Mouse (Mus musculus): Measurements from ENCODE around the gene Scamp5. TPM values are rescaled to one million over a fixed set of nuclear protein-coding genes. Genes with fewer than 3 reads are reported as not detected.

Scamp5 gene
- polyA plus RNA-seq, 1 experiment, result 7.5 TPM

DNA sequence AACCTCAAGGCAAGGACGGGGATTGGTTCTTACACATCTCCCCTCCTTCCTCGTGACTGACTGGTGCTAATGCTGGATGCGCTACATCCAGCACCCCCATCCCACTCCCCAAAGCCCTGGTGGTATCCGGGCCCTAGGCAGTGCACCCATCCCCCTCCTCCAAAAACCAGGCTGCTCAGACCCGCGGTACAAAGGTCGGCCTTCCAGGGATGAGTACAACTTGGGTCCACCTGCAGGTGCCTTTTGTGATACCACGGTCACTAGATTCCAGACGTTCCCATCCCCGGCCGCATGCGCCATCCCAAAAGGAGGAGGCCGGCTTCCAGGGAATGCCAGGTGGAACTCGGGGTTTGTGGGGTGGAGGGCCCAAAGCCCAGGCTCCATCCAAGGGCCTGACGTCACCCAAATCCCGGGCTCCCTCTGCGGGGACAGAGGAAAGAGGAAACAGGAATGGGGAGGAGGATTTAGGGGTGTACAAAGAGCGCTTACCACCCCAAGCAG, 539 bp downstream of the Scamp5 start:
- WGBS, result 5% methylated on average over 18 of the region's 18 CpGs
- TF ChIP-seq POLR2A (IDR thresholded peaks at IDR 0.05; ENCODE audit: borderline replicate concordance, control insufficient read depth, low read depth, low read length), result no peak
- no peak for TF ChIP-seq CTCF (IDR thresholded peaks at IDR 0.05; ENCODE audit: control insufficient read depth, insufficient read depth, low read length)
- Histone ChIP-seq H3K4me3 (replicated peaks; ENCODE audit: control insufficient read depth, low read depth, low read length) (peak overlapping the region; percentile 49), H3K27ac (ENCODE audit: control insufficient read depth, insufficient read depth, low read depth, low read length, poor library complexity) (no peak overlapping the region; the same call in 1 of the 2 replicates), H3K4me1 (ENCODE audit: control insufficient read depth, insufficient read depth, low read length) (peaks cover 1% of the 10 kb centered on the region)

DNA sequence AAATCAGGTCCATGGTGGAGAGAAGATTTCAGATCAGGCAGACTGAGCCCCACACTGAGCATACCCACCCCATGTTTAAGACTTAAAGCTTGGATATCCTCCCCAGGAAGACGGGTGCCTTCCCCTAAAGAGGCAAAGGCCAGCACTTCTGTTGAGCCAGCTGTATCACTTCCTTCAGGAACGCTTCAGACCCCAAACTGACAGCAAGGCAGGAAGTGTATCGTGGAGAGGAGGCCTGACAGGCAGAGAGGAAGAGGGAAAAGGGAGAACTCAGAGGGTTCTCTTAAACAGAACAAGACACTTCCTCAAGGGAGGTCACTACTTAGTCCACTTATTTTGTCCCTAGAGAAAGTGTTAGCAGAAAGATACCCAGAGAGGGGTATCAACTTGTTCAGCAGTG, 1.8 kb downstream of the Scamp5 start:
- Histone ChIP-seq H3K27ac (ENCODE audit: control insufficient read depth, insufficient read depth, low read depth, low read length, poor library complexity) (no peak overlapping the region), H3K4me1 (ENCODE audit: control insufficient read depth, insufficient read depth, low read length) (peaks cover 1% of the 10 kb centered on the region), H3K4me3 (replicated peaks; ENCODE audit: control insufficient read depth, low read depth, low read length) (no peak overlapping the region)
- TF ChIP-seq POLR2A (IDR thresholded peaks at IDR 0.05; ENCODE audit: borderline replicate concordance, control insufficient read depth, low read depth, low read length) (no peak), CTCF (IDR thresholded peaks at IDR 0.05; ENCODE audit: control insufficient read depth, insufficient read depth, low read length) (no peak)
- WGBS, result 1% methylated on average over 3 of the region's 3 CpGs

DNA sequence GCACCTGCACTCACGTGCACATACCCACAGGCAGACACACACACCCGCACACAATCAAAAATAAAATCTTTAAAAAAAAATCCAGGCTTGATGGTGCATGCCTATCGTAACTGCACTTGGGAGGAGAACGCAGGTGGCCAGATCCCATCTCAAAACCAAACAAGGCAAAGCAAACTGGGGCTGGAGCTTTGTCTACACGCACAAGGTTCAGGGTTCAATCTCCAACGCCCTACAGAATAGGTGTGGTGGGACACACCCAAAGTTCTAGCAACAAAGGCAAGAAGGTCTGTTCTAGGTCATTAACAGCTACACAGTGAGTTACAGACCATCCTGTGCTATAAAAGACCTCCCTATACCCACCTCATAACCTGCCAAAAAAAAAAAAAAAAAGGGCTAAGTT, 5.0 kb downstream of the Scamp5 start:
- no peaks in the 10 kb centered on the region for H3K4me1 ChIP-seq (ENCODE audit: control insufficient read depth, insufficient read depth, low read length)
- TF ChIP-seq CTCF (IDR thresholded peaks at IDR 0.05; ENCODE audit: control insufficient read depth, insufficient read depth, low read length) (no peak), POLR2A (IDR thresholded peaks at IDR 0.05; ENCODE audit: borderline replicate concordance, control insufficient read depth, low read depth, low read length) (no peak)
- H3K27ac ChIP-seq (ENCODE audit: control insufficient read depth, insufficient read depth, low read depth, low read length, poor library complexity), result no peak overlapping the region
- no peak overlapping the region for H3K4me3 ChIP-seq (replicated peaks; ENCODE audit: control insufficient read depth, low read depth, low read length)
- WGBS, result 74% methylated on average over 6 of the region's 6 CpGs

DNA sequence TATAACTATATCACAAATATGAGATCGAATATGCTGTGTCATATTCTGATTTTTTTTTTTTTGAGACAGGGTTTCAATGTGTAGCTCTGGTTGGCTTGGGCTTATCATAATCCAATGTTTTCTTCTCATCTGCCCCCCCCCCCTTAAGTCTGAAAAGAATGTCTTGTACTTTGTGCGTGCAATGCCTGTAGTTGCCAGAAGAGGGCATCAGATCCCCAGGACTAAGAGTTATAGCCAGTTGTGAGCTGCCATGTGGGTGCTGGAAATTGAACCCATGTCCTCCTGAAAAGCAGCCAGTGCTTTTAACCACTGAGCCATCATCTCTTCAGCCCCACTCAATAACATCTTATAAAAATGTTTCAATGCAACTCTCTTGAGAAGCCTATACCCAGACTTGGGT, 8.2 kb downstream of the Scamp5 start:
- WGBS, result 88% methylated on average over 2 of the region's 2 CpGs
- Histone ChIP-seq H3K4me1 (ENCODE audit: control insufficient read depth, insufficient read depth, low read length) (no peaks in the 10 kb centered on the region), H3K4me3 (replicated peaks; ENCODE audit: control insufficient read depth, low read depth, low read length) (no peak overlapping the region), H3K27ac (ENCODE audit: control insufficient read depth, insufficient read depth, low read depth, low read length, poor library complexity) (no peak overlapping the region)
- TF ChIP-seq POLR2A (IDR thresholded peaks at IDR 0.05; ENCODE audit: borderline replicate concordance, control insufficient read depth, low read depth, low read length) (no peak), CTCF (IDR thresholded peaks at IDR 0.05; ENCODE audit: control insufficient read depth, insufficient read depth, low read length) (0 out of 2 replicates have a peak, but pooled peaks have one; percentile 7)

DNA sequence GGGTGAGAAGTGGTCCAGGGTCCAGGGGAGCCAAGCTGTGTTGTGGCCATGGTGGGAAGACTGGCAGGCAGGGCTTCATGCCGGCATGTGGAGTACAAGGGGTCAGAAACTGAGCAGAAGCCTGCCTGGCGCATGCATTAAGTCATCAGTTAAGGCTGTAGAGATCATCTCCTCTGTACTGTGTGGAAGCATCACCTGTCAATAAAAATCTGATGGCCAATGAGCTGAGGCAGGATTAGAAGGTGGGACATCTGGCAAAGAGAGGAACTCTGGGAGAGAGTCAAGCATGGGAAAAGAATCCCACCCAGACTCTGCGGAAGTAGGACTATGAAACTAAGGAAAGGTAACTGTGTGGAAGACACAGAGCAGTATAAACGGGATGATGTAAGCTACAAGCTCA, 14.3 kb downstream of the Scamp5 start:
- 83% methylated on average over 4 of the region's 4 CpGs for WGBS
- TF ChIP-seq CTCF (IDR thresholded peaks at IDR 0.05; ENCODE audit: control insufficient read depth, insufficient read depth, low read length), result no peak
- TF ChIP-seq POLR2A (IDR thresholded peaks at IDR 0.05; ENCODE audit: borderline replicate concordance, control insufficient read depth, low read depth, low read length), result no peak
- no peaks in the 10 kb centered on the region for H3K4me1 ChIP-seq (ENCODE audit: control insufficient read depth, insufficient read depth, low read length)

DNA sequence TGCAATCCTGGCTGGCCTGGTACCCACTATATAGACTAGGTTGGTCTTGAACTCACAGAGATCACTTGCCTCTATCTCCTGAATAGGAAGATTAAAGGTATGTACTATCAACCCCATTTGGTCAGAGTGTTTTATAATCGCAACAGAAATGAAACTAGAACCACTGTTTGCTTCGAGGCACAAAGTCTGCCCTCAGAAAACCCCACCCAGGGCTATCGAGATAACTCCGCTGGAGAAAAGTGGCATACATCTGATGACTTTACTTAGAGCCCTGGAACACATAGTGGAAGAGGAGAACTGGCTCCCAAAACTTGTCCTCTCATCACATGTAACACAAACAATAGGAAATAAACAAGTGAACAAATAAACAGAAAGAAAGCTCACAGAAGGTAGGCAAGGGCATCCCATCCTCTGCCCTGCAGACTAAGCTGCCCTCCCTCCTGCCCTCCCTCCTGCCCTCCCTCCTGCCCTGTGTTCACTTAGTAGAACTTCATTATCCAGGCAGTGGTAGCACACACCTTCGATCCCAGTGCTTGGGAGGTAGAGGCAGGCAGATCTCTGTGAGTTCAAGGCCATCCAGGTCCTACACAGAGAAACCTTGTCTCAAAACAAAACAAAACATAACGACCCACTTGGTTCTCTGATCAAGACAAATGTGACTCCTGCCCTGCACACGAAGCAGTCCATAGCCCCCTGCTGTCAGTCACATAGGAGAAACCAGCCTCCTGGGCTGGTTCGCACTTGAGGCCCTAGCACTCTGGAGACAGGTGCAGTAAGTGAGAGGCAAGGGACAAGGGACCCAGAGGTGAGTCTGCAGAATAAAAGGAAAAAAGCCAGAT, 15.0 kb downstream of the Scamp5 start:
- no peak overlapping the region for H3K4me3 ChIP-seq (replicated peaks; ENCODE audit: control insufficient read depth, low read depth, low read length)
- TF ChIP-seq POLR2A (IDR thresholded peaks at IDR 0.05; ENCODE audit: borderline replicate concordance, control insufficient read depth, low read depth, low read length) (no peak), CTCF (IDR thresholded peaks at IDR 0.05; ENCODE audit: control insufficient read depth, insufficient read depth, low read length) (no peak)
- no peaks in the 10 kb centered on the region for H3K4me1 ChIP-seq (ENCODE audit: control insufficient read depth, insufficient read depth, low read length)
- 68% methylated on average over 8 of the region's 8 CpGs for WGBS
- H3K27ac ChIP-seq (ENCODE audit: control insufficient read depth, insufficient read depth, low read depth, low read length, poor library complexity), result no peak overlapping the region

More for the DNA sequence above, 14.3 kb downstream of the Scamp5 start:
- Histone ChIP-seq H3K4me3 (replicated peaks; ENCODE audit: control insufficient read depth, low read depth, low read length) (no peak overlapping the region), H3K27ac (ENCODE audit: control insufficient read depth, insufficient read depth, low read depth, low read length, poor library complexity) (no peak overlapping the region)

DNA sequence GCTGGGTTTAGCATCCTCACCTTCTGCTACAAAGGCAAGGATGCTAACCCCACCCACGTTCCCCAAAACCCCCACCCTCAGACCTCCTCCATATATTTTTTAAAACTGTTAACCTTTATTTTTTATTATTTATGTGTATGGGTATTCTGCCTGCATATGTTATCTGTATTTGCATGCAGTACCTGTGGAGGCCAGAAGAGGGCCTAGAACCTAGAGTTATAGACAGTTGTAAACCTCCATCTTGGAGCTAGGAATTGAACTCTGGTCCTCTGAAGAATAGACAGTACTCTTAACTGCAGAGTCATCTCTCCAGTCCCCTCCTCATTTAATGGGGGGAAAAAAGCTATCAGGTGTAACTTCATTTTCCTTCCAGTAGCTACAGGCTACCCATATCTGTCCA, 18.1 kb downstream of the Scamp5 start:
- Histone ChIP-seq H3K27ac (ENCODE audit: control insufficient read depth, insufficient read depth, low read depth, low read length, poor library complexity) (no peak overlapping the region), H3K4me1 (ENCODE audit: control insufficient read depth, insufficient read depth, low read length) (no peaks in the 10 kb centered on the region), H3K4me3 (replicated peaks; ENCODE audit: control insufficient read depth, low read depth, low read length) (no peak overlapping the region)
- WGBS, result 47% methylated on average over 1 of the region's 1 CpGs
- TF ChIP-seq CTCF (IDR thresholded peaks at IDR 0.05; ENCODE audit: control insufficient read depth, insufficient read depth, low read length), result no peak
- TF ChIP-seq POLR2A (IDR thresholded peaks at IDR 0.05; ENCODE audit: borderline replicate concordance, control insufficient read depth, low read depth, low read length), result no peak

DNA sequence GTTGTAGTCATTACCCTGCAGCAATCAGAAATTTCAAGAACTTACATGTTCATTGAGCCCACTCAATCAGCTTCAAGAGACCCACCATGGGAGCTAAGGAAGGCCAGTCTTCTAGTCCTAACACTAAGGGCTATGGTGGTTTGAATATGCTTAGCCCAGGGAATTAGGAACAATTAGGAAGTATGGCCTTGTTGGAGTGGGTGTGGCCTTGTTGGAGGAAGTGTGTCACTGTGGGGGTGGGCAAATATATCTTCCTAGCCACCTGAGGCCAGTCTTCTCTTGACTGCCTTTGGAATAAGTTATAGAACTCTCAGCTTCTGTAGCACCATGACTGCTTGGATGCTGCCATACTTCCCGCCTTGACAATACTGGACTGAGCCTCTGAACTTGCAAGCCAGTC, 27.2 kb downstream of the Scamp5 start:
- Histone ChIP-seq H3K4me3 (replicated peaks; ENCODE audit: control insufficient read depth, low read depth, low read length) (no peak overlapping the region), H3K4me1 (ENCODE audit: control insufficient read depth, insufficient read depth, low read length) (peaks cover 3% of the 10 kb centered on the region), H3K27ac (ENCODE audit: control insufficient read depth, insufficient read depth, low read depth, low read length, poor library complexity) (no peak overlapping the region)
- TF ChIP-seq CTCF (IDR thresholded peaks at IDR 0.05; ENCODE audit: control insufficient read depth, insufficient read depth, low read length) (no peak), POLR2A (IDR thresholded peaks at IDR 0.05; ENCODE audit: borderline replicate concordance, control insufficient read depth, low read depth, low read length) (no peak)
- WGBS, result 96% methylated on average over 1 of the region's 1 CpGs
